Mouse (Mus musculus): ENCODE results near the gene Gm49673. TPM values are rescaled to one million over a fixed set of nuclear protein-coding genes. Genes with fewer than 3 reads are reported as not detected.
A peak's percentile ranks its signal among the peaks of the same experiment; 100 is the strongest.
"Not testable (repeated sequence)": the region's sequence is repeated elsewhere in the genome, so short reads cannot be mapped to it uniquely, and the experiment has no call there.

Gm49673 gene
- polyA plus RNA-seq, 1 experiment from 2014 or later, result 0.96 TPM

- H3K27me3 ChIP-seq (ENCODE audit: control insufficient read depth, insufficient read depth, low read length); H3K27ac ChIP-seq (ENCODE audit: low read depth, low read length); H3K36me3 ChIP-seq (ENCODE audit: control insufficient read depth, insufficient read depth, low read length); H3K4me1 ChIP-seq (replicated peaks; ENCODE audit: control insufficient read depth, insufficient read depth, low read length); H3K9me3 ChIP-seq (ENCODE audit: control insufficient read depth, low read length): not testable (repeated sequence)
- WGBS, result 34% methylated on average over 5 of the region's 5 CpGs
- DNase-seq (ENCODE audit: low spot score), result peak; percentile 6
- peak overlapping the region; percentile 39 for H3K4me2 ChIP-seq (replicated peaks; ENCODE audit: low read depth, low read length)
- H3K4me3 ChIP-seq (ENCODE audit: low read depth, low read length), result peak overlapping the region; percentile 39
- H3K9ac ChIP-seq (ENCODE audit: low read depth, low read length), result peak overlapping the region; percentile 59; the same call in 1 of the 2 replicates
- 0 out of 2 replicates have a peak, but pooled peaks have one; percentile 19 for ATAC-seq (ENCODE audit: low FRiP score)
Measured at GRCm38 (mm10) chr17:8146931-8147330, 657 bp downstream of the Gm49673 start.

DNA sequence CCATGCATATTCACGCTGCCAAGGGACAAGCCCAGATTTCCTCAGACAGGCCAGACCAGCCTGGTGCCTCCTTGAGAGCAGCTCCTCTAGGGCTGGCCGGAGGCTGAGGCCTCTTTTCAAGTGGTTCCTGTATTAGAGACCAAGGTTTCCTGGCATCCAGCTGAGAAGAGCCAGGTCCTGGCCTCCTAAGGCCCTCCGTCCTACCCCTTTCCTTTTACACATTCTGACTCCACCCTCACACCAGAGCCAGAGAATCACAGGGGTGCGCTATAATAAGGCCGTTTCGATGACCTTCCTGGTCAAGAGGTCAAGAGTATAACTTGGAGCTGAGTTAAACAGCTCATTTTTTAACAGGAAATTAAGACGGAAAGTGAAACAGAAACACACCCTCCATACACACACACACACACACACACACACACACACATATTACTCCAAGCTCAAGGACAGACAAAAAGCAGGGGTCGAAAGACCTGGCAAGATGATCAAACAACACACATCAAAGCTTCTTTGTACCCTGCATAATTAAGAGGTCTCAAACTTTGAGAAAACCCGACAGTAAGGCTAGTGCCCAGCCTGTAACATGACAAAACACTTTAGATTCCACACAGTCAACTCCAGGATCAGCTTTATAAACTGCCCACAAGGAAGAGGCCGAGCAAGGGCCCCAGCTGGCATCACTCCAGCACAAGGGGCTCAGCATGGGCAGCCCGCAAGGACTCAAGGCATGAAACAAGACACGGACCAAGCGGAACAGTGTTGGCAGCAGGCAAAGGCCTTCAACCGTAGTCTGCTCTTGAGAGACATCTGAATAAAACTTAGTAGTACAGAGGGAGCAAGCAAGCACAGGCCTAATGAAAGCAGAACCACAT lies 3.5 kb downstream of the Gm49673 start:
- H3K9me3 ChIP-seq (ENCODE audit: control insufficient read depth, low read length); DNase-seq (ENCODE audit: low spot score); ATAC-seq (ENCODE audit: low FRiP score): not testable (repeated sequence)

GRCm38 (mm10) chr17:8140210-8140609 lies 7.4 kb downstream of the Gm49673 start:
- DNase-seq (ENCODE audit: low spot score); H3K4me1 ChIP-seq (replicated peaks; ENCODE audit: control insufficient read depth, insufficient read depth, low read length); H3K9me3 ChIP-seq (ENCODE audit: control insufficient read depth, low read length); H3K9ac ChIP-seq (ENCODE audit: low read depth, low read length); H3K36me3 ChIP-seq (ENCODE audit: control insufficient read depth, insufficient read depth, low read length); H3K4me3 ChIP-seq (ENCODE audit: low read depth, low read length); ATAC-seq (ENCODE audit: low FRiP score); H3K4me2 ChIP-seq (replicated peaks; ENCODE audit: low read depth, low read length); H3K27me3 ChIP-seq (ENCODE audit: control insufficient read depth, insufficient read depth, low read length); H3K27ac ChIP-seq (ENCODE audit: low read depth, low read length): not testable (repeated sequence)
- WGBS, result 83% methylated on average over 3 of the region's 3 CpGs

More for the DNA sequence above, 3.5 kb downstream of the Gm49673 start:
- not testable (repeated sequence) for H3K36me3 ChIP-seq (ENCODE audit: control insufficient read depth, insufficient read depth, low read length); H3K27ac ChIP-seq (ENCODE audit: low read depth, low read length); H3K27me3 ChIP-seq (ENCODE audit: control insufficient read depth, insufficient read depth, low read length); H3K4me1 ChIP-seq (replicated peaks; ENCODE audit: control insufficient read depth, insufficient read depth, low read length); H3K4me2 ChIP-seq (replicated peaks; ENCODE audit: low read depth, low read length); H3K9ac ChIP-seq (ENCODE audit: low read depth, low read length); H3K4me3 ChIP-seq (ENCODE audit: low read depth, low read length)
- WGBS, result 64% methylated on average over 12 of the region's 14 CpGs

DNA sequence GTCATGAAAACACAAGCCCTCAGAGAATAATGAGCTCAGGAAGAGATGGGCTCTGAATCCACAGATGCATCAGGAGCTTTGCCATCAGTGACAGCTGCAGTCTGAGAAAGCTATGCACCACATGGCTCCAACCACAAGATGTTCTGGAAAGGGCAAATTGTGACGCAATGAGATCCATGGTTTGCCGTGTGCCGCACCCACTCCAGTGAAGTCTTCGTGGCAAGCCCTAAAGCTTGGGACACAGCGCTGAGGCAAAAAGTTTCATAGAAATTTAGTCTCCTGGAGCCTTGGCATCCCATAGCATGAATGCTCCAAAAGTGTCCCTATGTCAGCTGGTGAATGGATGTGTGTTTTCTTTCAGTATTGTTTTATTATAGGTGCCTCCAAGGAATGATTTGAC lies 9.5 kb downstream of the Gm49673 start:
- not testable (repeated sequence) for DNase-seq (ENCODE audit: low spot score); ATAC-seq (ENCODE audit: low FRiP score); H3K4me1 ChIP-seq (replicated peaks; ENCODE audit: control insufficient read depth, insufficient read depth, low read length); H3K4me3 ChIP-seq (ENCODE audit: low read depth, low read length); H3K4me2 ChIP-seq (replicated peaks; ENCODE audit: low read depth, low read length); H3K36me3 ChIP-seq (ENCODE audit: control insufficient read depth, insufficient read depth, low read length); H3K27me3 ChIP-seq (ENCODE audit: control insufficient read depth, insufficient read depth, low read length); H3K9ac ChIP-seq (ENCODE audit: low read depth, low read length); H3K27ac ChIP-seq (ENCODE audit: low read depth, low read length); H3K9me3 ChIP-seq (ENCODE audit: control insufficient read depth, low read length)
- WGBS, result 96% methylated on average over 5 of the region's 5 CpGs

DNA sequence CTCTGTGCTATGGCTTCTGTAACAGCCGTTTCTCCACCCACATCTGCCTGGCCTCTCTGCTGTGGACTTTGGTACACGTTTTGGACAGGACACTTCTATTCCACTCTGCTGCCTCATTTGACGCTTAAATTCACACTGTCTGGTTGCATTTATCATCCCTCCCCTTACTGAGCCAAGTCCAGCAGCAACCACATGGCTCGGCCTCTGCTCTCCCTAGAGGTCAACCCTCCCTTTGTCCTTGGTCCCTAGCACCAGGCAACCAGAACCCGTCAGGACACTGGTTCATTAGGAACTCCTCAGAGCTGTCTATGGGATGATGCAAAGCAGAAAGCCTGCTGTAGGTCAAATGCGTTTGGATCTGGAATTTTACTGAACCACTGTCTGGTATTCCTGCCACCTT lies 16.7 kb downstream of the Gm49673 start:
- not testable (repeated sequence) for H3K27ac ChIP-seq (ENCODE audit: low read depth, low read length); ATAC-seq (ENCODE audit: low FRiP score); H3K9me3 ChIP-seq (ENCODE audit: control insufficient read depth, low read length); H3K36me3 ChIP-seq (ENCODE audit: control insufficient read depth, insufficient read depth, low read length); H3K4me3 ChIP-seq (ENCODE audit: low read depth, low read length); DNase-seq (ENCODE audit: low spot score); H3K27me3 ChIP-seq (ENCODE audit: control insufficient read depth, insufficient read depth, low read length); H3K4me1 ChIP-seq (replicated peaks; ENCODE audit: control insufficient read depth, insufficient read depth, low read length); H3K9ac ChIP-seq (ENCODE audit: low read depth, low read length); H3K4me2 ChIP-seq (replicated peaks; ENCODE audit: low read depth, low read length)
- no CpG with 5 or more reads among the region's 6 CpGs for WGBS

- H3K27ac ChIP-seq (ENCODE audit: low read depth, low read length); H3K4me2 ChIP-seq (replicated peaks; ENCODE audit: low read depth, low read length); H3K9me3 ChIP-seq (ENCODE audit: control insufficient read depth, low read length); H3K9ac ChIP-seq (ENCODE audit: low read depth, low read length); ATAC-seq (ENCODE audit: low FRiP score); H3K4me3 ChIP-seq (ENCODE audit: low read depth, low read length); DNase-seq (ENCODE audit: low spot score); H3K27me3 ChIP-seq (ENCODE audit: control insufficient read depth, insufficient read depth, low read length); H3K4me1 ChIP-seq (replicated peaks; ENCODE audit: control insufficient read depth, insufficient read depth, low read length); H3K36me3 ChIP-seq (ENCODE audit: control insufficient read depth, insufficient read depth, low read length): not testable (repeated sequence)
- WGBS, result 91% methylated on average over 9 of the region's 9 CpGs
Measured at GRCm38 (mm10) chr17:8129578-8129977, 18.0 kb downstream of the Gm49673 start.

- not testable (repeated sequence) for H3K9me3 ChIP-seq (ENCODE audit: control insufficient read depth, low read length); H3K27me3 ChIP-seq (ENCODE audit: control insufficient read depth, insufficient read depth, low read length); H3K36me3 ChIP-seq (ENCODE audit: control insufficient read depth, insufficient read depth, low read length); DNase-seq (ENCODE audit: low spot score); H3K4me1 ChIP-seq (replicated peaks; ENCODE audit: control insufficient read depth, insufficient read depth, low read length); H3K9ac ChIP-seq (ENCODE audit: low read depth, low read length); H3K4me3 ChIP-seq (ENCODE audit: low read depth, low read length); H3K4me2 ChIP-seq (replicated peaks; ENCODE audit: low read depth, low read length); ATAC-seq (ENCODE audit: low FRiP score); H3K27ac ChIP-seq (ENCODE audit: low read depth, low read length)
- no CpG with 5 or more reads among the region's 7 CpGs for WGBS
Measured at GRCm38 (mm10) chr17:8128326-8128993, 19.1 kb downstream of the Gm49673 start.

- not testable (repeated sequence) for H3K9me3 ChIP-seq (ENCODE audit: control insufficient read depth, low read length); H3K4me1 ChIP-seq (replicated peaks; ENCODE audit: control insufficient read depth, insufficient read depth, low read length); H3K36me3 ChIP-seq (ENCODE audit: control insufficient read depth, insufficient read depth, low read length); DNase-seq (ENCODE audit: low spot score); H3K27ac ChIP-seq (ENCODE audit: low read depth, low read length); H3K9ac ChIP-seq (ENCODE audit: low read depth, low read length); H3K27me3 ChIP-seq (ENCODE audit: control insufficient read depth, insufficient read depth, low read length); H3K4me2 ChIP-seq (replicated peaks; ENCODE audit: low read depth, low read length); ATAC-seq (ENCODE audit: low FRiP score); H3K4me3 ChIP-seq (ENCODE audit: low read depth, low read length)
- 94% methylated on average over 2 of the region's 6 CpGs for WGBS
Measured at GRCm38 (mm10) chr17:8124586-8124985, 23.0 kb downstream of the Gm49673 start.

Data from hindbrain, embryonic 11.5 days (tissue).